Mouse (Mus musculus): Measurements from ENCODE around the gene Skap1.

- TF ChIP-seq RCOR1 (IDR thresholded peaks at IDR 0.05; ENCODE audit: low read depth, low read length) (no peak), CTCF (IDR thresholded peaks at IDR 0.05 in 2 of 3, conservative IDR thresholded peaks at IDR 0.05 in 1 of 3; ENCODE audit: control insufficient read depth in 1 of 3, insufficient read depth in 1 of 3, low read depth in 2 of 3, low read length in 3 of 3, poor library complexity in 1 of 3, severe bottlenecking in 1 of 3) (no peak), ZKSCAN1 (IDR thresholded peaks at IDR 0.05; ENCODE audit: low read depth, low read length) (no peak), TAL1 (IDR thresholded peaks at IDR 0.05; ENCODE audit: low read length) (no peak)
Observed at GRCm38 (mm10) chr11:96678026-96678425, 213.6 kb downstream of the Skap1 start.
